Mouse (Mus musculus) myocyte (in vitro differentiated cells): ENCODE measurements around the gene Zfp280b.

Source experiments
- CEBPB ChIP-seq: IDR thresholded peaks from 2 replicates; pipeline ENCODE4 v1.6.1; 2011; ENCODE audit warnings: mild to moderate bottlenecking, moderate library complexity; ENCODE audit not compliant: poor library complexity, insufficient read depth, severe bottlenecking
- E2F4 ChIP-seq: IDR thresholded peaks from one replicate; pipeline ENCODE4 v1.6.1; 2011; ENCODE audit warnings: mild to moderate bottlenecking, control low read depth, moderate library complexity; ENCODE audit not compliant: insufficient read depth
- MAX ChIP-seq: IDR thresholded peaks from one replicate; pipeline ENCODE4 v1.6.1; 2011; ENCODE audit warnings: low read depth, mild to moderate bottlenecking, control low read depth
- MYOD1 ChIP-seq, 3 experiments: IDR thresholded peaks; one replicate each; pipeline ENCODE4 v1.6.1; 2011; ENCODE audit warnings: control low read depth in 2 of 3, low read depth in 2 of 3, mild to moderate bottlenecking in 2 of 3, moderate library complexity in 1 of 3; ENCODE audit not compliant: insufficient read length in 2 of 3, control insufficient read depth in 1 of 3
- MYOG ChIP-seq, 3 experiments: IDR thresholded peaks; one replicate each; pipeline ENCODE4 v1.6.1; 2011; ENCODE audit warnings: control low read depth in 2 of 3, low read depth in 2 of 3, mild to moderate bottlenecking in 2 of 3; ENCODE audit not compliant: insufficient read length in 2 of 3, control insufficient read depth in 1 of 3, insufficient read depth in 1 of 3
- POLR2A ChIP-seq: IDR thresholded peaks from one replicate; pipeline ENCODE4 v1.6.1; 2011; ENCODE audit warnings: low read depth, mild to moderate bottlenecking, control low read depth, moderate library complexity; ENCODE audit not compliant: insufficient read length
- POLR2AphosphoS2 ChIP-seq: IDR thresholded peaks from one replicate; pipeline ENCODE4 v1.6.1; 2011; ENCODE audit warnings: low read depth, control low read depth; ENCODE audit not compliant: insufficient read length
- SRF ChIP-seq: IDR thresholded peaks from one replicate; pipeline ENCODE4 v1.6.1; 2011; ENCODE audit warnings: low read depth; ENCODE audit not compliant: control insufficient read depth, insufficient read length
- TCF12 ChIP-seq: IDR thresholded peaks from one replicate; pipeline ENCODE4 v1.6.1; 2011; ENCODE audit warnings: mild to moderate bottlenecking, control low read depth; ENCODE audit not compliant: poor library complexity, insufficient read depth, severe bottlenecking
- USF1 ChIP-seq: IDR thresholded peaks from one replicate; pipeline ENCODE4 v1.6.1; 2011; ENCODE audit warnings: low read depth, mild to moderate bottlenecking, control low read depth, moderate library complexity

DNA sequence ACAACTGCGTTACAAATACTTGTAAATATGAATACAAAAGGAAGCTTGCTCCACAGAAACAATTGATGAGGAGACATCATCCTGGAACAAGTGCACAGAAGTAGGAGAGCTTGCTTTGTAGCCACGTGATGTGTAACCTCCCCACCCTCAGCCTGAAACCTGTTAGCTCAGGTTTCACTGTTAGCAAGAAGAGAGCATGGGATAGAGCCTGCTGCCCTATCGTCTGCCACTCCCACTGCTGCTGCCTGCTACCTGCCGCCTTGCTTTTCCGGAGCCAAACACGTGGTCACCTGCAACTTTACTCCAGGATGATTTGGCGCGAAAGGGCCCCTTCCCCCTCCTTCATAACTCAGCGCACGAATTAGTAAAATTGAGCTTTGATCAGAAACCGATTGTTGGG is 19.4 kb downstream of the Zfp280b start:
- TF ChIP-seq POLR2A, result no peak
- TF ChIP-seq E2F4, result no peak
- no peak for TF ChIP-seq CEBPB
- no peak for TF ChIP-seq MAX
- TF ChIP-seq POLR2AphosphoS2, result no peak
- no peak for TF ChIP-seq USF1
- TF ChIP-seq SRF, result no peak
- no peak for TF ChIP-seq TCF12
- no peak for TF ChIP-seq MYOG (IDR thresholded peaks at IDR 0.05; ENCODE audit: control insufficient read depth in 1 of 3, insufficient read depth in 1 of 3, insufficient read length in 2 of 3, low read depth in 2 of 3)
- no peak for TF ChIP-seq MYOD1 (IDR thresholded peaks at IDR 0.05; ENCODE audit: control insufficient read depth in 1 of 3, insufficient read length in 2 of 3, low read depth in 2 of 3)
